Mouse (Mus musculus) mouse trophoblast stem cell (cell line): ENCODE measurements around the gene Fetub.

Source experiments
- in situ Hi-C, 2 experiments: fragments of 300-500 bp; cut with MseI, MboI; formaldehyde crosslinking; loops; 2 replicates in 1 of 2; 3 replicates in 1 of 2; pipeline ENCODE4 v1.15.1; 2025

Fetub gene

DNA sequence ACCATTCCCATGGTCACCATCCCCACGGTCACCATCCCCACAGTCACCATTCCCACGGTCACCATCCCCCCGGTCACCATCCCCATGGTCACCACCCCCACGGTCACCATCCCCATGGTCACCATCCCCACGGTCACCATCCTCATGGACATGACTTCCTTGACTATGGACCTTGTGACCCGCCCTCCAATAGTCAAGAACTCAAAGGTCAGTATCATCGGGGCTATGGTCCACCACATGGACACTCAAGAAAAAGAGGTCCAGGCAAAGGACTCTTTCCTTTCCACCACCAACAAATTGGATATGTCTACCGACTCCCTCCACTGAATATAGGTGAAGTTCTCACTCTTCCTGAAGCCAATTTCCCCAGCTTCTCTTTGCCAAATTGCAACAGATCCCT lies 42.9 kb downstream of the Fetub start:
- in situ Hi-C loops = no loop called here

DNA sequence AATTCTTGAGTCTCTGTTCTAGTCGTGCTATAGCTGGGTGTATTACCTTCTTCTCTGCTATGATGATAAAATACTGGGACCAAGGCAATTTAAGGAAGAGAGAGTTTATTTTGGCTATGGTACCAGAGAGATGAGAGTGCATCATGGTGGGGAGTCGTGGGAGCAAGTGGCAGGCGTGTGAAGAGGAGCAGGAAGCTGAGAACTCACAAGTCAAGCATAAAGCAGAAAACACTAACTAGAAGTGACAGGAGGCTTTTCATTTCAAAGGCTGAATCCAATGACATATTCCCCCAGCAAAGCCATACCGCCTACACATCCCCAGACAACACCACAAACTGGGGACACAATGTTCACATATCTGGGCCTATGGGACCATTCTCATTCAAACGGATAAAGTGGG lies 44.1 kb downstream of the Fetub start:
- in situ Hi-C loops = no loop called here

DNA sequence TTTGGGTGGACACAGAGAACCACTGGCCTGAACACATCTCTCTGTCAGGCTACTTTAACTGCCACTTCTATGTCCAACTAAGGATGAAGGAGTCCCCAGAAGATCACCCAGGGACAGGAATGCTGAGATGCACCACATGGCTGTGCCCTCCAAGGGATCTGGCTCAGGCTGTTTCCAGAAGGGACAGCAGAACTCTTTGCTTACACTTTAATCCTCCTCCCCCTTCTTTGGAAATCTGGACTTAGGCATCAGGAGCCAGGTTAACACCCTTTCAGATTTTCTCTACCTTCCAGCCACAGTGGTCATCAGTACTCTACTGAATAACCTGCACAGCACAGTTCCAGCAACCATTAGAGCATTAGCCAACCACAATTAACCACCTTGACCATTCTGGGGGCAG lies 45.2 kb downstream of the Fetub start:
- in situ Hi-C loops = no loop called here

DNA sequence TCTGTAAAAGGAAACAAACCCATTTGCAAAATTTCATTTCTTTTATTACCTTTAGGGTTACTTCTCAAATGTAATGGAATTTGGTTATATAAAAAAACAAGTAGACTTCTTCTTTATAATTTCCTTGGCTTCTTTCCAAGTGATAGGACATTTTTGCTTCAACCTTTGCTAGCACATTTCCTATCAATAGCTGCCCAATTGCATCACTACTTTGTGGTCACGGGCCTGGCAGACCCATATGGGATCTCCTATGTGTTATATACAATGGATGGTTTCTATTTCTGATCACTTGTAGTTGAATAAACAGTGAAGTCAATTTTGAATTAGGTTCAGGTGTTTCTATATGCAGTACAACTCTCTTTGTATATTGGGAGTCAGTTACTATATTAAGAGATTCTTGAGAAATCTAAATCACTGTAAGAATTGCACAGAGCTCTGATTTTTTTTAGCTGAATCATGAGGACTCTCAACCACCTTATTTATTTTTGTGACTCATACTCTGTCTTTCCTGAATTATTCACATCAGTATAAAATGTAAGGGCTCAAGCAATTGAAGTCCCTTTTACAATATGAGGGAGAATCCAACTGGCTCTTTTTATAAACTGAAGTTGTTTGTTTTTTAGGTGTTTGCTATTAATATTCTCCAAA lies 49.4 kb downstream of the Fetub start:
- in situ Hi-C loops = no loop called here
